Mouse (Mus musculus) G1E (cell line): ENCODE measurements around the gene Slfn9.

Experiments used
- CTCF ChIP-seq: IDR thresholded peaks from 2 replicates; pipeline ENCODE4 v1.5.1; 2012; ENCODE audit warnings: low read depth, low read length, inconsistent platforms, mixed read lengths
- GATA1 ChIP-seq: IDR thresholded peaks from 2 replicates; pipeline ENCODE4 v1.6.1; 2012; ENCODE audit warnings: borderline replicate concordance, low read length, inconsistent platforms, mixed read lengths
- GATA2 ChIP-seq: IDR thresholded peaks from 2 replicates; pipeline ENCODE4 v1.6.1; 2012; ENCODE audit warnings: low read depth, low read length, inconsistent platforms, borderline replicate concordance
- POLR2AphosphoS5 ChIP-seq: IDR thresholded peaks from 2 replicates; pipeline ENCODE4 v1.6.1; 2012; ENCODE audit warnings: low read depth, low read length, inconsistent platforms; ENCODE audit not compliant: insufficient replicate concordance
- TAL1 ChIP-seq: conservative IDR thresholded peaks from 2 replicates; pipeline ENCODE4 v1.6.1; 2012; ENCODE audit warnings: low read depth, low read length, inconsistent platforms, mixed read lengths

DNA sequence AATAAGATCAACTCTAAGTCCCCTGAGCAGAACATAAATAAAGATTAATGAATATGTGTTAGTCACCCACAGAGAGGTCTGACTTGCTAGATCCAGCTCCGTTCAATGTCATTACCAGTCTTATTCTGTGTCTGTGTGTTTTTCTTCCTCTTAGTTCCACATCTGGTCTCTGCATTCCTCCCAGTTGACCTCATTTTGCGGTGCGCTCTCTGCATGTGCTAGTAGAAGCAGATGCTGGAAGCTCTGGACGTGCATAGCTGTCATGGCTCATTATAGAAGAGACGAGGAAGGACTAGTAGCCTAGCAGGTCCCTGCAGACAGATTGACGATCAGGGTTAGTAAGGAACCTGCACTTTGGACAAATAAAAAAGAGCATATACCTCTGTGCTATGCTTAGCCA is 48.3 kb downstream of the Slfn9 start:
- TF ChIP-seq CTCF, result no peak
- TF ChIP-seq POLR2AphosphoS5, result no peak
- no peak for TF ChIP-seq TAL1
- no peak for TF ChIP-seq GATA1
- no peak for TF ChIP-seq GATA2
